9 mouse cellular contexts compared by ENCODE assay signal in the genomic region with DNA sequence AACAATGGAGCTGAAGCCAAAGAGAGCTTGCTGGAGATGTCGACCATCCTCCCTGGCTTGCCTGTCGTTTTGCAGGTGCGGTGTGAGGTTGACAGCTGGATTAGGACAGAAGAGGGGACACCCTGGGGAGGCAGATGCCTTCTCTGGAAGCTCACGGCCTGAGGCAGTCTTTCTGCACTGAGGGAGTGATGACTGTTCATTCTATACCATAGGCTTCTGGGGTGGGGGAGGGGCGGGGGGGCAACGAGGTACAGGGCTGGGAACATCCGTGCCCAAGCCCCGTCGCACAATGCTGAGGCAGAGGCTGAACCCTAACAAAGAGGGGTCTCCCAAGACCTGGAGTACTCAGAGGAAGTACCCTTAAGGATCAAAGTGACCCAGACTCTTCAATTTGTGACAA. TPM values are rescaled to one million over a fixed set of nuclear protein-coding genes. Genes with fewer than 3 reads are reported as not detected.
DNase-seq lines count a peak whose midpoint lies in the region; ATAC-seq and TF ChIP-seq lines count a peak whose summit lies in the region.
"Had no signal": no experiment of that assay in that cellular context is flagged by ENCODE, and none has a peak within 500 bp of the region (broad histone marks: within the 10 kb centered on the region; RNA-seq: fewer than 3 reads in every experiment).

No protein-coding gene starts in this region.

- WGBS in kidney, postnatal 0 days = 15% methylated on average over 9 of the region's 9 CpGs
- WGBS in embryonic facial prominence, embryonic 15.5 days = 6% methylated on average over 9 of the region's 9 CpGs
- WGBS in intestine, postnatal 0 days = 14% methylated on average over 9 of the region's 9 CpGs
- 3% methylated on average over 9 of the region's 9 CpGs for WGBS in neural tube, embryonic 13.5 days

- no peaks in the 10 kb centered on the region for H3K9me3 ChIP-seq in kidney, postnatal 0 days (replicated peaks; ENCODE audit: low read length)
- H3K9me3 ChIP-seq in embryonic facial prominence, embryonic 15.5 days (replicated peaks) = no peaks in the 10 kb centered on the region
- no peaks in the 10 kb centered on the region for H3K9me3 ChIP-seq in intestine, postnatal 0 days (ENCODE audit: control insufficient read depth)
- H3K9me3 ChIP-seq in neural tube, embryonic 13.5 days = no peaks in the 10 kb centered on the region

- H3K4me1 ChIP-seq in kidney, postnatal 0 days (replicated peaks; ENCODE audit: insufficient read depth, low read length) = peaks cover 20% of the 10 kb centered on the region
- H3K4me1 ChIP-seq in embryonic facial prominence, embryonic 15.5 days = peaks cover 17% of the 10 kb centered on the region
- peaks cover 2% of the 10 kb centered on the region; the same call in 1 of the 2 replicates for H3K4me1 ChIP-seq in intestine, postnatal 0 days (replicated peaks; ENCODE audit: control insufficient read depth, insufficient read depth, low read length)
- H3K4me1 ChIP-seq in neural tube, embryonic 13.5 days (replicated peaks) = peaks cover 36% of the 10 kb centered on the region

- no peaks in the 10 kb centered on the region for H3K27me3 ChIP-seq in kidney, postnatal 0 days (ENCODE audit: insufficient read depth, low read length)
- no peaks in the 10 kb centered on the region for H3K27me3 ChIP-seq in embryonic facial prominence, embryonic 15.5 days
- H3K27me3 ChIP-seq in intestine, postnatal 0 days (replicated peaks; ENCODE audit: control insufficient read depth, insufficient read depth, low read length) = no peaks in the 10 kb centered on the region
- H3K27me3 ChIP-seq in neural tube, embryonic 13.5 days = no peaks in the 10 kb centered on the region

- TF ChIP-seq CTCF in kidney, postnatal 0 days (IDR thresholded peaks at IDR 0.05; ENCODE audit: low read depth) = no peak
- TF ChIP-seq CTCF in intestine, postnatal 0 days (IDR thresholded peaks at IDR 0.05; ENCODE audit: low read depth) = no peak

- peak overlapping the region; percentile 20 for H3K4me3 ChIP-seq in kidney, postnatal 0 days (replicated peaks; ENCODE audit: low read depth, low read length)
- peak overlapping the region; percentile 28 for H3K4me3 ChIP-seq in embryonic facial prominence, embryonic 15.5 days (replicated peaks)
- H3K4me3 ChIP-seq in intestine, postnatal 0 days (ENCODE audit: low read depth, low read length) = peak overlapping the region; percentile 16; the same call in 1 of the 2 replicates
- H3K4me3 ChIP-seq in neural tube, embryonic 13.5 days = peak overlapping the region; percentile 34

- 0 out of 2 replicates have a peak, but pooled peaks have one; percentile 14 for ATAC-seq in kidney, postnatal 0 days (replicated peaks; ENCODE audit: low FRiP score, low read depth)
- peak; percentile 9; the same call in 1 of the 2 replicates for ATAC-seq in embryonic facial prominence, embryonic 15.5 days (ENCODE audit: insufficient number of reproducible peaks, low FRiP score, low TSS enrichment, low read depth)
- no peak for ATAC-seq in intestine, postnatal 0 days
- ATAC-seq in neural tube, embryonic 13.5 days (ENCODE audit: low read depth) = peak; percentile 65

- peak overlapping the region; percentile 94 for H3K27ac ChIP-seq in kidney, postnatal 0 days
- peak overlapping the region; percentile 84; the same call in 1 of the 2 replicates for H3K27ac ChIP-seq in embryonic facial prominence, embryonic 15.5 days (replicated peaks)
- H3K27ac ChIP-seq in intestine, postnatal 0 days (ENCODE audit: low read depth, low read length) = peak overlapping the region; percentile 67; the same call in 1 of the 2 replicates
- H3K27ac ChIP-seq in neural tube, embryonic 13.5 days (replicated peaks) = peak overlapping the region; percentile 99

- peak overlapping the region; percentile 56 for H3K4me2 ChIP-seq in kidney, postnatal 0 days (ENCODE audit: low read length)
- H3K4me2 ChIP-seq in embryonic facial prominence, embryonic 15.5 days (replicated peaks) = peak overlapping the region; percentile 47
- H3K4me2 ChIP-seq in intestine, postnatal 0 days (replicated peaks; ENCODE audit: low read depth) = peak overlapping the region; percentile 60
- peak overlapping the region; percentile 63 for H3K4me2 ChIP-seq in neural tube, embryonic 13.5 days

- no peak for DNase-seq in kidney, postnatal 0 days (ENCODE audit: low spot score)
- DNase-seq in kidney, postnatal 36 days = no peak
- DNase-seq in adrenal gland, postnatal 4 days (ENCODE audit: low spot score in 2 of 2) = no peak
- no peak for DNase-seq in cerebellum, adult 8-10 months
- no peak for DNase-seq in spleen, postnatal 4 days (ENCODE audit: low spot score in 2 of 2)

- H3K9ac ChIP-seq in kidney, postnatal 0 days (ENCODE audit: low read depth, low read length) = peak overlapping the region; percentile 52
- peak overlapping the region; percentile 21; the same call in 1 of the 2 replicates for H3K9ac ChIP-seq in embryonic facial prominence, embryonic 15.5 days
- H3K9ac ChIP-seq in intestine, postnatal 0 days (ENCODE audit: low read depth, low read length) = 0 out of 2 replicates have a peak overlapping the region, but pooled peaks have one; percentile 26
- peak overlapping the region; percentile 77 for H3K9ac ChIP-seq in neural tube, embryonic 13.5 days

- no peaks in the 10 kb centered on the region for H3K36me3 ChIP-seq in kidney, postnatal 0 days (ENCODE audit: insufficient read depth, low read length)
- no peaks in the 10 kb centered on the region for H3K36me3 ChIP-seq in embryonic facial prominence, embryonic 15.5 days
- no peaks in the 10 kb centered on the region for H3K36me3 ChIP-seq in intestine, postnatal 0 days (ENCODE audit: control insufficient read depth, insufficient read depth)
- H3K36me3 ChIP-seq in neural tube, embryonic 13.5 days = no peaks in the 10 kb centered on the region

RNA-seq across cellular contexts. Expression of a gene that starts 3.8 kb away (rescaled TPM):
- polyA plus RNA-seq in kidney, postnatal 0 days (2015; fragmentation: Nextera tagmentation; extraction: Ambion mirVana) = 12.3 and 12.5 TPM in 2 replicates
- polyA plus RNA-seq in embryonic facial prominence, embryonic 15.5 days (2015; fragmentation: Nextera tagmentation; extraction: Ambion mirVana) = 14.5 and 15.3 TPM in 2 replicates
- polyA plus RNA-seq in intestine, postnatal 0 days (2015; fragmentation: Nextera tagmentation; extraction: Ambion mirVana) = 4.9 and 6.0 TPM in 2 replicates
- polyA plus RNA-seq in neural tube, embryonic 13.5 days (2015; fragmentation: Nextera tagmentation; extraction: Ambion mirVana) = 3.7 and 4.2 TPM in 2 replicates
- 1 to 10 TPM; 5.6 to 6.5 TPM for total RNA-seq in adrenal gland, postnatal 4 days (2021)

RNA-seq across cellular contexts. Expression of a gene that starts 9.1 kb away (rescaled TPM):
- 307 and 309 TPM in 2 replicates for polyA plus RNA-seq in kidney, postnatal 0 days (2015; fragmentation: Nextera tagmentation; extraction: Ambion mirVana)
- polyA plus RNA-seq in embryonic facial prominence, embryonic 15.5 days (2015; fragmentation: Nextera tagmentation; extraction: Ambion mirVana) = 337 and 355 TPM in 2 replicates
- 139 and 143 TPM in 2 replicates for polyA plus RNA-seq in intestine, postnatal 0 days (2015; fragmentation: Nextera tagmentation; extraction: Ambion mirVana)
- 467 and 490 TPM in 2 replicates for polyA plus RNA-seq in neural tube, embryonic 13.5 days (2015; fragmentation: Nextera tagmentation; extraction: Ambion mirVana)
- 100 to 1,000 TPM; 309 to 341 TPM for total RNA-seq in adrenal gland, postnatal 4 days (2021)

RNA-seq across cellular contexts. Expression of a gene that starts 39.4 kb away (rescaled TPM):
- polyA plus RNA-seq in kidney, postnatal 0 days (2015; fragmentation: Nextera tagmentation; extraction: Ambion mirVana) = 3.1 and 4.1 TPM in 2 replicates
- polyA plus RNA-seq in embryonic facial prominence, embryonic 15.5 days (2015; fragmentation: Nextera tagmentation; extraction: Ambion mirVana) = 2.7 and 2.8 TPM in 2 replicates
- 0.73 and 0.76 TPM in 2 replicates for polyA plus RNA-seq in intestine, postnatal 0 days (2015; fragmentation: Nextera tagmentation; extraction: Ambion mirVana)
- 1.5 and 1.8 TPM in 2 replicates for polyA plus RNA-seq in neural tube, embryonic 13.5 days (2015; fragmentation: Nextera tagmentation; extraction: Ambion mirVana)
- total RNA-seq in adrenal gland, postnatal 4 days (2021) = 10 to 100 TPM; 11.3 to 13.3 TPM
- total RNA-seq: megakaryocyte-erythroid progenitor cell, adult 5-6 weeks had no signal

Comparison
In these comparisons a context has a peak if more than half of its experiments do, and no peak if none do; other contexts are left out.
1. H3K9ac ChIP-seq: peak in every context shown above with its lines; median percentile 77 in neural tube, embryonic 13.5 days; 52 in kidney, postnatal 0 days; 26 in intestine, postnatal 0 days; 21 in embryonic facial prominence, embryonic 15.5 days.